In the genomic region with DNA sequence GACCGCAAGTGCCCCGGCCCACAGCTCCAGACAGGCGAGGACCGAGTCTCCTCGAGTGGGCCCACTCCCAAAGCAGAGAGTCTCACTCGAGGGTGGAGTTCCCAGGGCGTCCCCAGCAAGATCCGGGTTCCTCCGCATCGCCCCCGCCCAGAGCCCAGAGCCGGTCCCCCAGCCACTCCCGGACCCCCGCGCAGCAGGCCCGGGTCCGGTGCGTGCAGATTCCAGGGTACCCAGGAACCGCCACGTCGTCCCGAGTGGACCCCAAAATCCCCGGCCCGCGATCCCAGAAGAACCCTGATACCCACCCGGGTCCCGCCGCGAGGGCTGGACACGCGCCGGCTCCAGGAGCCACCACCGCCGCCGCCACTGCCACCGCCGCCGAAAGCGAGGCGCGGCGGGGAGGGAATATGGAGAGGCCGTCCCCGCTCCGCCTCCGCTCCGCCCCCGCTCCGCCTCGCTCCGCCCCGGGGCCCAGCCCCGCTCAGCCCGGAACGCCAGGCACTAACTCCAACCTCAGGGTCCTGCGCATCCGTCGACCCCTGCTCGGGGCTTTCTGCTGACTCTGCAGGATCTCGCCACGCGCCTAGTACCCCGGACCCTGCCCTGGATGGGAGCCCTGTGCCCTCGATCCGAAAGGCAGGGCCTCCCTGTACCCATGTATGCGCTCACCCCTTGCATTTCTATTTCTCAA, we compare ENCODE assay signal across 8 mouse cellular contexts. TPM values are rescaled to one million over a fixed set of nuclear protein-coding genes. Genes with fewer than 3 reads are reported as not detected.
DNase-seq lines count a peak whose midpoint lies in the region; ATAC-seq and TF ChIP-seq lines count a peak whose summit lies in the region.

Tbc1d16 (minus strand) TSS at position 409 of the 691 bp plus-strand sequence.
Ccdc40 (plus strand) TSS at position 482 of the 691 bp plus-strand sequence.

- H3K9ac ChIP-seq in liver, embryonic 13.5 days: peak within 1 kb of the TSS; percentile 69

- no peak within 1 kb of the TSS for H3K27ac ChIP-seq in kidney, adult 2 months (ENCODE audit: insufficient read depth, low read depth, low read length)
- no peak within 1 kb of the TSS for H3K27ac ChIP-seq in liver, embryonic 13.5 days
- no peak within 1 kb of the TSS for H3K27ac ChIP-seq in thymus, adult 2 months (ENCODE audit: control insufficient read depth, insufficient read depth, low read length)

- no peaks in the 10 kb centered on the region for H3K9me3 ChIP-seq in liver, embryonic 13.5 days (replicated peaks)

- no peak for TF ChIP-seq CTCF in kidney, adult 2 months (conservative IDR thresholded peaks at IDR 0.05; ENCODE audit: insufficient read depth, insufficient read length, low read depth, low read length)
- TF ChIP-seq CTCF in thymus, adult 2 months (IDR thresholded peaks at IDR 0.05; ENCODE audit: borderline replicate concordance, control insufficient read depth, extremely low read depth, insufficient read depth, low read length, poor library complexity): no peak

- peak within 1 kb of the TSS; percentile 47 for H3K4me3 ChIP-seq in kidney, adult 2 months (ENCODE audit: insufficient read depth, low read depth, low read length)
- H3K4me3 ChIP-seq in liver, embryonic 13.5 days (replicated peaks): peak within 1 kb of the TSS; percentile 63
- peak within 1 kb of the TSS; percentile 28 for H3K4me3 ChIP-seq in myocyte
- peak within 1 kb of the TSS; percentile 63 for H3K4me3 ChIP-seq in thymus, adult 2 months (ENCODE audit: control insufficient read depth, insufficient read depth, low read length)

- no peaks in the 10 kb centered on the region for H3K27me3 ChIP-seq in kidney, adult 2 months (replicated peaks; ENCODE audit: control insufficient read depth, insufficient read depth, low read length)
- H3K27me3 ChIP-seq in liver, embryonic 13.5 days: peaks cover 71% of the 10 kb centered on the region
- peaks cover 13% of the 10 kb centered on the region for H3K27me3 ChIP-seq in myocyte (ENCODE audit: control insufficient read depth, insufficient read depth, insufficient read length)
- H3K27me3 ChIP-seq in thymus, adult 2 months (ENCODE audit: control insufficient read depth, insufficient read depth, low read length): peaks cover 5% of the 10 kb centered on the region

- DNase-seq in 416B (ENCODE audit: low read depth): peak; percentile 55
- DNase-seq in embryo, embryonic 10.5 days (ENCODE audit: low spot score): peak; percentile 89
- peak; percentile 67 to 68 for DNase-seq in heart, adult 9 months (ENCODE audit: low spot score in 2 of 2)
- DNase-seq in kidney, adult 2 months: peak; percentile 71
- DNase-seq in liver, embryonic 13.5 days: peak; percentile 55
- peak; percentile 62 for DNase-seq in thymus, adult 2 months

- H3K4me2 ChIP-seq in liver, embryonic 13.5 days: peak within 1 kb of the TSS; percentile 81
- peak within 1 kb of the TSS; percentile 99 for H3K4me2 ChIP-seq in myocyte (ENCODE audit: low read depth)

- H3K79me2 ChIP-seq in myocyte (ENCODE audit: control insufficient read depth, insufficient read depth): no peaks in the 10 kb centered on the region

- ATAC-seq in activated CD4-positive, CD25-positive, alpha-beta regulatory T cell, adult 4 months: peak; percentile 64
- ATAC-seq in liver, embryonic 13.5 days (ENCODE audit: low read depth): peak; percentile 77

- no peaks in the 10 kb centered on the region for H3K4me1 ChIP-seq in kidney, adult 2 months (ENCODE audit: control insufficient read depth, insufficient read depth, low read length)
- H3K4me1 ChIP-seq in liver, embryonic 13.5 days (replicated peaks): peaks cover 25% of the 10 kb centered on the region
- peaks cover 17% of the 10 kb centered on the region for H3K4me1 ChIP-seq in thymus, adult 2 months (replicated peaks; ENCODE audit: control insufficient read depth, insufficient read depth, low read length)

- H3ac ChIP-seq in myocyte (ENCODE audit: control insufficient read depth, insufficient read length): peak within 1 kb of the TSS; percentile 5

- TF ChIP-seq POLR2A in kidney, adult 2 months (IDR thresholded peaks at IDR 0.05; ENCODE audit: low read depth, low read length): no peak
- TF ChIP-seq POLR2A in myocyte (IDR thresholded peaks at IDR 0.05; ENCODE audit: insufficient read length, low read depth): peak; percentile 75
- TF ChIP-seq POLR2A in thymus, adult 2 months (IDR thresholded peaks at IDR 0.05; ENCODE audit: control insufficient read depth, extremely low read depth, insufficient read depth, low read length, poor library complexity): peak; percentile 42; the same call in 1 of the 2 replicates

- no peaks in the 10 kb centered on the region for H3K36me3 ChIP-seq in kidney, adult 2 months (ENCODE audit: control insufficient read depth, insufficient read depth, low read length)
- H3K36me3 ChIP-seq in liver, embryonic 13.5 days: no peaks in the 10 kb centered on the region
- no peaks in the 10 kb centered on the region for H3K36me3 ChIP-seq in myocyte (ENCODE audit: control insufficient read depth, insufficient read depth)
- no peaks in the 10 kb centered on the region for H3K36me3 ChIP-seq in thymus, adult 2 months (ENCODE audit: control insufficient read depth, insufficient read depth, low read length)

- WGBS in kidney, adult 2 months: 2% methylated on average over 58 of the region's 66 CpGs
- 1% methylated on average over 66 of the region's 66 CpGs for WGBS in liver, embryonic 13.5 days (ENCODE audit: insufficient replicate concordance)
- 1% methylated on average over 66 of the region's 66 CpGs for WGBS in thymus, adult 2 months

TF ChIP-seq in myocyte, 11 proteins besides CTCF, POLR2A, EP300 and RAD21:
- no peak for TF ChIP-seq TCF3 (IDR thresholded peaks at IDR 0.05; ENCODE audit: insufficient read length, low read depth)
- no peak for TF ChIP-seq REST (IDR thresholded peaks at IDR 0.05; ENCODE audit: insufficient read depth, insufficient read length)
- TF ChIP-seq E2F4 (IDR thresholded peaks at IDR 0.05; ENCODE audit: insufficient read depth): no peak
- no peak for TF ChIP-seq CEBPB (IDR thresholded peaks at IDR 0.05; ENCODE audit: insufficient read depth, poor library complexity, severe bottlenecking)
TF ChIP-seq in myocyte: peak in this region for 0.

RNA-seq across cellular contexts. Expression of gene Tbc1d16, which starts in this region (rescaled TPM):
- polyA plus RNA-seq in activated CD4-positive, CD25-positive, alpha-beta regulatory T cell, adult 4 months (2017; shearing (Covaris generic)): under 1 TPM; 0.75 to 0.78 TPM
- 25.2 and 31.5 TPM in 2 replicates for polyA plus RNA-seq in kidney, adult 2 months (2012; rRNA removed)
- polyA plus RNA-seq in liver, embryonic 13.5 days (2015; fragmentation: Nextera tagmentation; extraction: Ambion mirVana): 1.5 and 1.6 TPM in 2 replicates
- 8.5 TPM for polyA plus RNA-seq in myocyte (2012; fragmentation: generic; extraction: Trizol)
- polyA plus RNA-seq in thymus, adult 2 months (2012; rRNA removed): 10.8 and 12.0 TPM in 2 replicates

RNA-seq across cellular contexts. Expression of gene Ccdc40, which starts in this region (rescaled TPM):
- 1 to 10 TPM; 1.0 to 2.0 TPM for polyA plus RNA-seq in activated CD4-positive, CD25-positive, alpha-beta regulatory T cell, adult 4 months (2017; shearing (Covaris generic))
- 0.27 and 0.30 TPM in 2 replicates for polyA plus RNA-seq in kidney, adult 2 months (2012; rRNA removed)
- polyA plus RNA-seq in liver, embryonic 13.5 days (2015; fragmentation: Nextera tagmentation; extraction: Ambion mirVana): 1.4 and 1.8 TPM in 2 replicates
- polyA plus RNA-seq in myocyte (2012; fragmentation: generic; extraction: Trizol): 0.07 TPM
- 1.8 and 2.5 TPM in 2 replicates for polyA plus RNA-seq in thymus, adult 2 months (2012; rRNA removed)
